Mouse (Mus musculus): Measurements from ENCODE around the gene Foxa3.

DNA sequence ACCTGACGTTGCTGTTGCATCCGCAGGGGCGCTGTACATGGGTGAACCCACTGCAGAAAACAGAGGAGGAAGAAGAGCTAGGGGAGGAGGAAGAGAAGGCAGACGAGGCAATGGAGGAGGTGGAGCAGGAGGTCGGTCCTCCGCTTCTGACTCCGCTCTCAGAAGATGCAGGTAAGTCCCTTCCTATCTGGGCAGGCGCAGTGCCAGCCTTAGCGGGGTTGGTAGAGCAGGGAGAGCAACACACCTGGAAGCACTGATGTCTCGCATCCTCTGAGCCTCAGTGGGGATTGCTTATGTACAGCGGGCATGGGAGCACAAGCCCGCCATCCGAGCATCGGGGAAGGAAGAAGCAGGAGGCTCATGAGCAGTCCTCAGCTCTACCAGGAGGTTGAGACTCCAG, 43.7 kb upstream of the Foxa3 start:
- no peak for TF ChIP-seq CTCF (IDR thresholded peaks at IDR 0.05; ENCODE audit: low read depth, low read length)
- TF ChIP-seq POLR2A (IDR thresholded peaks at IDR 0.05; ENCODE audit: extremely low read depth, insufficient read depth, low read length) = no peak
